Mouse (Mus musculus) neutrophil, adult 5-6 weeks (primary cell): ENCODE data around the gene Rab11fip5. TPM values are rescaled to one million over a fixed set of nuclear protein-coding genes. Genes with fewer than 3 reads are reported as not detected.

Experiments
- ATAC-seq: fragments of 151-379, 151-347 bp; 2 replicates; pipeline ENCODE4 v1.8.0; 2017; ENCODE audit warnings: mild to moderate bottlenecking, moderate TSS enrichment; ENCODE audit not compliant: insufficient number of reproducible peaks, poor library complexity, low FRiP score, severe bottlenecking; ENCODE audit errors: extremely low read depth
- total RNA-seq: library from RNA; stranded (forward); fragments of 200-1000 nt; gene quantifications from 2 replicates; pipeline ENCODE4 v1.2.3, GENCODE M21; 2017

Rab11fip5 gene
- total RNA-seq, result 10.8 and 10.9 TPM in 2 replicates

DNA sequence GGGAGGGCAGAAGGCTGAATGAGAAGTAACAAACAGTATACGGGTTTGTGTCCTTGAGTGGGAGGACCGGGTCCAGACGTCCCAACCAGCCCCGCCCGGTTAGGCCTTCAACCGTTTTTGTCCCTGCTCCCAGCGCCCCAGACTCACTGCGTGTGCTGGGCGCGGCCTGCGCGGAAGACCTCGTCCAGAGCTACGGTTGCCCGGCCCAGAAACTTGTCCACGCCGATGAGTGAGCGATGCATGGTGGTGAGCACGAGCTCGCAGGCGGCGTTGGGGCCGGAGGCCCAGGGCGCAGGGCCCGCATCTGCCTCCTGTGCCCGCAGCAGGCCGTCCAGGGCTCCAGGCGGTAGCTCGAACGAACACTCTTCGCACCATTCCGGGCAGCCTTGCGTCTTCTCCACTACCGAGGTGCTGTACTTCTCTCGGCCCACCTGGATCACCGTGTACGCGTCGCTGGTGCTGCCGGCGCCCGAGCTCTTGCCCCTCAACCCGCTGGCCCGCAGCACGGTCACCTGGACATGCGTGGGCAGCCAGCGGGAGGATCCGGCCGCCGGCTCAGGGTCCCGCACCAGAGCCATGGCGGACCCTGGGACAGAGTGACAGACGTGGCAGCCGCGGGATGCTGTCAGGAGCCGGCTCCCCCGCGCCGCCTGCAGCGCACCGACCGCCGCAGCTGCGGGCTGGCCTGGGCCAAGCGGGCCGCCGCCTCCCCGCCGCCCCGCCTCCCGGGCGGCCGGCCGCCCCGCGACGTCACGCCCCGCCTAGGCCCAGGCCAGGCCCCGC, at the start of gene Rab11fip5:
Gene Rab11fip5 (minus strand): TSS at position 684 of the 783 bp plus-strand sequence.
- no peak for ATAC-seq

DNA sequence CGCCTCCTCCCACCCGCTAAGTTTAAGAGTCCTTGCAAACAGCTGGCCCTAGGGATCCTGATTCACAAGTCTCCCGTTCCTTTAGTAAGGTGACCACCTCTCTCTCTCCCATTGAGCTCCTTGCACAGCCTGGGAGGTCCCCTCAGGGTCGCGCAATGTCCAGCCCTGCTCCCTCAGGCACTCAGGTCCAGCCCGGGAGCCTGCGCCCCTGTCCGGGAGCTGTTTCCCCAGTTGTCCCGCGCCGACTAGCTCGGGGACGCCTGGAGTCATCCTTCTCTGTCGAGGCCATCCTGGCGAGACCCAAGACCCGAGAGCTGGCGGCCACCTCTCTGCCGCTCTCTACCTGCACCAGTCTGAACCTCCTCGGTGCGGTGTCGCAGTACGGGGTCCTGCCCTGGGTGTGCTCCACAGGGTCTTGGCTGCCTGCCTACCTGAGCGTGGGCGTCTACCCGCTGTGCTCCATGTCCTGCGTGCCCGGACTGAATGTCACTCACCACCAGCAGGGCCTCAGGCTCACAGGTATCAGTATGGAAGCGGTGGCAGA, 49.5 kb upstream of the Rab11fip5 start, which contains the start of gene Noto:
Gene Noto (plus strand): TSS at position 51 of the 544 bp plus-strand sequence.
- no peak for ATAC-seq

DNA sequence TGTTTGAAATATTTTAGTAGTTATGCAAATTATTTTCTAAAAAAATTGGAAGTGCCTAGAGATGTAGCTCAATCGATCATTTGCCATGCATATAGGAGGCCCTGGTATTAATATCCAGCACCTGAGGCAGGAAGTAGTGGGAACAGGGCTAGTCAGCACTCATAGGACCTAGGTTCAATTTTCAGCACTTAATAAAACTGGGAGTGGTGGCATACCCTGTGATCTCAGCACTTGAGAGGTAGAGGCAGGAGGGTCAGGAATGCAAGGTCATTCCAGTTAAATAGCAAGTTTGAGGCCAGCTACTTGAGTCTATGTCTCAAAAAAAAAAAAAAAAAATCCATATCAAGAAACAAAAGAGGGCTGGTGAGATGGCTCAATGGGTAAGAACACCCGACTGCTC, 44.7 kb upstream of the Rab11fip5 start:
- no peak for ATAC-seq

DNA sequence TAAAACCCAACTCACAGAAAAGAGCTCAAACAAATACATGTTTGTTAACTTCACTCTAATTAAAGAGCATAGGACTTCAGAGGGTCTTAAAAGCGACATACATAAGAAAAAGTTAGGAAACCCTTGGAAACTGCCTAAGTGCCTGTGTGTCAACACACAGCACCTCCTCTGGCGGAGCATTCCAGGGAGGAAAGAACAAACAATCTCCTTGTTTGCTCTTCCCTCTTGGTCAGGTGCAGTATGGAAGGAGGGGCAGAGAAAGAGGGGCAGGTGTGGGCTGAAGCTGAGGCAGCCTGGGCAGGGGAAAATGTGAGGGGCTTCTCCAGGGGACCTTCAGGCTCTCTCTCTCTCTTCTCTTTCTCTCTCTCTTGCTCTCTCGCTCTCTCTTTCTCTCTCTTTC, 41.4 kb upstream of the Rab11fip5 start:
- ATAC-seq, result no peak

DNA sequence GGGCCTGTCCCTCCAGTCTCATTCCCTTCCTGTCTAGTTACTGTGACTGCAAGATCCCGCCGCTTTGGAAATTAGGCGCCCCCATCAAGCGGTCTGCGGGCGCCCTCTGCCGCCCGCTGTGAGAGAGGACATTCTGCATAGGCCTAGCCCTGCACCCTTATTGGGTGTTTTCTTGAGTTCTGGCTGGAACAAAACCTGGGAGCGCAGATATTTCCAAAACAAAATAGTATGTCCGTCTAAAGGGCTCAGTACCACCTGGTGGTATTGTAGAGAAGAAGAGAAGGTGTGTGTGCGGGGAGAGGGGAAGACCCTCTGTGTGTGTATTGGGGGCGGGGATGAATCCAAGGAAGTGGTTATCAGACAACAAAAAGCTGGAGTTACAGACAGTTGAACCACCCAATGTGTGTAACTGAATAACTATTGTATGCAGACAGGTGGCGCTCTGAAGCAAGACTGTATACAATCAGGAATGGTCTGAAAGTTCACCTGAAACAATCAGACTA, 36.4 kb upstream of the Rab11fip5 start:
- ATAC-seq, result peak; percentile 33; the same call in 1 of the 2 replicates

DNA sequence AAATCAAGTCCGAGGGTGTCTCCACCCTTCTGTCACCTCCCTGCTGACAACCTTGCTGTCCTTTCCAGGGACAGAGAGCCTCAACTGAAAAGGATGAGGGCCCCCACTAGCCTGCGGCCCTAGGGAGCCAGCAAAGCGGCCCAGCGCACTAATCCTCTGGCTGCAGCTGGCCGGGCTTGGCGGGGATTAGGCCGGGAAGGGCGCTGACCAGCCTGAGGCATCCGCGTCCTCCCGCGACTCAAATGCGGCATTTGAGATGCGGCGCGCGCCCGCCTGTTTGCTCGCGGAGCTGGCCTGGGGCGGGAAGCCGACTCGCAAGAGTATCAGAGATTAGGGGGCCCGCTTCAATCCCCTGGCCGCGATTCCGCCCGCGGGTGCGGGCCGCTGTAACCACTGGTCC, 34.6 kb upstream of the Rab11fip5 start:
- ATAC-seq, result no peak

DNA sequence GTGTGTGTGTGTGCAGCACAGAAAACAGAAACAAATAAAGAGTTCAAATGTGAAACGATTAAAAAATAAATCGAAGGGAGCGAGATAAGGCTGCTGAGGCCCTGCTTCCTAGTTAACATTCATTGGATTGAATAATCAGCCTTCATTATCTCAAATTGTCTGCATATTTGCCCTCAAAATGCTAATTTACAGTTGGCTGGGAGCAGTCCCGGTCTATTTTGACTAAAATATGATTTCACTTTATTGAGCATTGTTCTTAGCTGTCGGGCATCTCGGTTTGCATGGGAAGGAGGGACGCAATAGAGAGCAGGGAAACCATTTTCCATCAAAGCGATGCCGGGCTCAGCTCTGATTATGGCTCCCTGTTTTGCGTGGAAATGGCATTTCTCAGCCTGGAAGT, 28.6 kb upstream of the Rab11fip5 start:
- ATAC-seq, result no peak

DNA sequence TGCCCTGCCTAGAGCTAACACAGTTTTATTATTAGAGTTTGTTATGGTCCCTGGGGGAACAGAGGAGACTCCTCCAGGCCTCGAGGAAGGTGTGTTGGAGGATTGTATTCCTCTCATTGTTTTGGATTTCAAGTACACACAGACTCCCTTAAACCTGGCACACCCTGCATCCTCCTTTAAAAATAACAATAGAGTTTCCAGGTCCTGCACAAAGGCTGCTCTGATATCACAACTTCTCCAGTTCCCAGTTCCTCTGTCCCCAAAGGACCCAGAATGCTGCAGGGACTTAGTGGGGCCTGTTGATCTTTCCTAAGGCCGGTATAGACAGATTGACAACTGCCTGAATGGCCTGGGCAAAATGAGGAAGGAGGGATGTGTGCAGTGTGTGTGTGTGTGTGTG, 28.2 kb upstream of the Rab11fip5 start:
- ATAC-seq, result no peak

DNA sequence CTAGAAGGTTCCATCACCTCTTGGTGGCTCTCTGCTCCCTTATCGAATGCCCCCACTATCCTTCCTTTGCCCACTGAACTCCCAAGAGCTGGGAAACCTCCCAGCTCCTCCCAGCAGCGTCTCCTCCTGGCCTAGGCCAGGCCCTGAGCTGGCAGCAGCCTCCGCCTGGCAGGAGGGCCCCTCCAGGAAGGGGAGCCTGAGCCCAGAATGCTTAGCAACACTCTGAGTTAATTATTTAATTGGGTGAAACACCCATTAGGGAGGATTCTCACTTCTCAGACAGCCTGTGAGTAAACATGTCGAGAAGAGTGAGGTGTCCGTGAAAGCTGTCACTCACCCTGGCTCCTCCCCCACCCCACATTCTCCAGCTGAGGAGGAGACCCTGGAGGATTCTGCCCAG, 25.3 kb upstream of the Rab11fip5 start:
- ATAC-seq, result no peak

DNA sequence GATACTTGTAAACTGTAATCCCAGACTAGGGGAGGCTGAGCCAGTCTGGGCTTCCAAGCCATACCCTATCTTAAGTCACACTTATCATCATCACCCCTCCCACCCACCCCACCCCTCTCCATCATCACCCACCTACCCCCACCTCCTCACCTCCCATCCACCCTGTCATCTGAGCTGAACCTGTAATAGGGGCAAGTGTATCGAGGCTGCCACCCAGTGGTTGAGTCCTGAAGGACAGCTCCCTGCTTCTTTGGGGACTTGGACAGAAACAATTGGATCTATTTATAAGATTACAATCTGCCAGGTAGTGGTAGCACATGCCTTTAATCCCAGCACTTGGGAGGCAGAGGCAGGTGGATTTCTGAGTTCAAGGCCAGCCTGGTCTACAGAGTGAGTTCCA, 22.7 kb upstream of the Rab11fip5 start:
- ATAC-seq, result no peak

DNA sequence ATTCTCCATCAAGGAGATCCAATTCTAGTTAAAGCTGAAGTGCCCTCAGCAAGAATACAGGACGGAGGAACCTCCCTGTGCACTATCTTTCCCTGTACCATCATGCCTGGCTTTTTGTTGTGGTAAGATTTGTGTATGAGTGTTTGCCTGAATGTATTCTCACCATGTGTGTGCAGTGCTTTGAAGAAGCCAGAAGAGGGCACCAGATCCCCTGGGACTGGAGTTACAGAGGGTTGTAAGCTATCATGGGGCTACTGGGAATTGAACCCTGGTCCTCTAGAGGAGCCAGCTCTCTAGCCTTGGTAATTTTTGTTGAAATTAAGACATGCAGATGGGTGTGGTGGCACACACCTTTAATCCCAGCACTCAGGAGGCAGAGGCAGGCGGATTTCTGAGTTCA, 20.9 kb upstream of the Rab11fip5 start:
- no peak for ATAC-seq

DNA sequence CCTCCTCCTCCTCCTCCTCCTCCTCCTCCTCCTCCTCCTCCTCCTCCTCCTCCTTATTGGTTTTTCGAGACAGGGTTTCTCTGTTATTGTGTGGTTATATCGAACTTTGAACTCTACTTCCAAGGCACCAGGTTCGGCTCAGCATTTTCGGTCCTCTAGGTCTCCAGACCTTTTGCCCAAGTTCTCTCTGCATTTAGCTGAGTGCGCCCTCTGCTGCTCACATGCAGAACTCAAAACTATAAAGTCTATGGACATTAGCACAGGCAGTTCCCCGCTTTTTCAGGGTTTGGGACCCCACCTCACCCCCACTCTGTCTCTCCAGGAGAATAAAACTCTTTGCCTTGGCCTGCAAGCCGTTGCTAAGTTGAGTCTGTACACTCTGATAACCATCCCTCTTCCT, 17.4 kb upstream of the Rab11fip5 start:
- peak; percentile 79 for ATAC-seq

DNA sequence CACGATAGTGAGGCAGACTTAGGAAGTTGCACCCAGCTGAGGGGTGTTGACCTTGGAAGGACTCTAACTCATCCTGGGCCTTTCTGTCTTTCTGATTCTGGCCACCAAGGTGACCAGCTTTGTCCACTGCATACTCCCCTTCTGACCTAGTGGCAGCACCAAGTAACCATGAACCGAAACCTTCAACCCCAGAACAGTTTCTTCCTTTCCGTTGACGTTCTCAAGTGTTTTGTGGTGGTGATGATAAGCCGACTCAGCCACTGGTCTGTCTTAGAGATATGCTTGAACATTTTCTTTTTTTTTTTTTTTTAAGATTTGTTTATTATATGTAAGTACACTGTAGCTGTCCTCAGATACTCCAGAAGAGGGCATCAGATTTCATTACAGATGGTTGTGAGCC, 14.2 kb upstream of the Rab11fip5 start:
- no peak for ATAC-seq

DNA sequence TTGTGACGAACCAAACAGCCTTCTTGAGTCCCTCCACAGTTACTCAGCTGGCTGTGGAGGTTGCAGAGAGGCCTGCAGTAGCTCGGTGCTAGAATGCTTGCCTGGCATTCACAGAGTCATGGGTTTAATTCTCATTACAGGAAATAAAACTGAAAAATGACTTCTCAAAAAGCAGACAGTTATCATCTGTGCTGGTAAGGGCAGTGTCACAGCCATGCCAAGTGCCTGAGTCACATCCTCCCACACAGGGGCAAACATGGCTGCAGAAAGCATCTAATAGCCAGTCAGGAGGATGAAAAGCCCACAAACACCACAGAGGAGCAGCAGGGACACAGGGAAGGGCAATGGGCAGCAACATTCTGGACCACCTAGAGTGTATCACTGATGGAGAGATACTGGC, 8.4 kb upstream of the Rab11fip5 start:
- ATAC-seq, result no peak

DNA sequence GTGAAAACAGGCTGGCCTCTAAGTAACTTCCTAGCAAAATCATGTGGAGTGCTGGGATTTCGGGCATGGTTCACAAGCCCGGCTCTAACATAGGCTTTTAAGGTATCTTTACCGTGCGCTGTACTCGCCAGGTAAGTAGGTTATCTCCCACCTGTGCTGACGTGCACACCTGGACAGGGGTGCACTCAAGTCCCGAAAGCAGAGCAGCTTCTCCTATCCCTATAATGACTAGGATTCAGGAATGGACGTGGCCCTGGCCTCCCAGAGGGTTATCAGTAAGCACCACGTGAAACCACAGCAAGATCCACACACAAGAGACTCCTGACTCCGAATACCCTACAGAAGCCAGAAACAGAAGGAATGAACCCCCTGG, 7.2 kb upstream of the Rab11fip5 start:
- no peak for ATAC-seq

DNA sequence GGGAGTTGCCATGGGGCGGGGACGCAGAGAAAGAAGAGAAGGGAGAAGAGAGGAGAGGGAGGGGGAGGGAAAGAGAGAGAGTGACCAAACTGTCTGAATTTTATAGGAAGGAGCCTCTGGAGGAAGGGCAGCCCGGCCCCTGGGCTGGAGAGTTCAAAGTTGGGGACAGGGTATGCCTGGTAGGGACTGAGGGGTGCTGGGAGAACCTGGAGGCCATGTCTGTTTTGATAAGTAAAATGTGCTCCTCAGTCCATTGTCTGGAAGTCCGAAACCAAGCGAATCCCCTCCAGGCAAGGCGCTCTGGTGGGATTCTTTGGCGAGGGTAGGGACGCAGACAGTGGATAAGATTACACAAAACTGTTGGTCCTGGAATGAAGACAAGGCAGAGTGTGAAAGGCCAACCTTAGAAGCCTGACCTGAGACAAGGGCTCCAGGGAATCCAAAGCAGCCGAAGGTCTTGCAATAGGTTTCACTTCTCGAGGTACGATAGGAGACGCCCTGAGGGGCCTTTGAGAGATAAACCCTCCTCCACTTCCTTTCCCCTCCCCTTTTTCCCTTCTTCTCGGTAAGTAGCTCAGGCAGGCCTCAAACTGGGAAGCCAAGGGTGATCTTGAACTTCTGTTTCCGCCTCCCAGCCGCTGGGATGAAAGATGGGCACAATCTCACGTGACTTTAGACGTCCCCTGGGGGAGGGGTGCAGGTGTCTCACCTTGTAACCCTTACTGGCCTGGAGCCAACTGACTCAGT, 6.6 kb upstream of the Rab11fip5 start:
- no peak for ATAC-seq

DNA sequence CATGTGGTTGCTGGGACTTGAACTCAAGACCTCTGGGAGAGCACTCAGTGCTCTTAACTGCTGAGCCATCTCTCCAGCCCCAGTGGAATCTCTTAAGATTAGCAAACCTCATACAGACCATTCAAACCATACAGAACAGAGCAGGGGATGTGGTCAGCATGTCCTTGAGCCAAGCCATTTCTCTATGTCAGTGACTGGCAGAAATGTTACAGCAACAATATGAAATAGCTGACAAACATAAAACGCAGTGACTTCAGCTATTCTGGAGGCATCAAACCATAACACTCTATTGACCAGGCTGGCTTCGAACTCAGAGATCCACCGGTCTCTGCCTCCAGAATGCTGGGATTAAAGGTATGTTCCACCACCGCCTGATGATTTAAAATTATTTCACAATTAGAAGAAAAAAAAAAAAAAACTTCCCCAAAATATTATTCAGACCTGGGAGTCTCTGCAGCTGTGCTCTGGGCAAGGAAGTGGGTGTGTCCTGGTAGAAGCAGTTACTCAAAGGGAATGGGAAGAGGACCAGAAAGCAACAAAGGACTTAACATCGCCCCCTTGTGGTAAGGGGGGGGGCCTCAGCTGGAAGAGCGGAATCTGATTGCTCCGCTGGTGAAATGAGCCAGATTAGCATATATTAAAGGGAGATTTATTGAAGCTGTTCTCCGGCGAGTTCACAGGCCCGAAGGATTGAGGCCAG, 5.9 kb upstream of the Rab11fip5 start:
- ATAC-seq, result peak; percentile 79

DNA sequence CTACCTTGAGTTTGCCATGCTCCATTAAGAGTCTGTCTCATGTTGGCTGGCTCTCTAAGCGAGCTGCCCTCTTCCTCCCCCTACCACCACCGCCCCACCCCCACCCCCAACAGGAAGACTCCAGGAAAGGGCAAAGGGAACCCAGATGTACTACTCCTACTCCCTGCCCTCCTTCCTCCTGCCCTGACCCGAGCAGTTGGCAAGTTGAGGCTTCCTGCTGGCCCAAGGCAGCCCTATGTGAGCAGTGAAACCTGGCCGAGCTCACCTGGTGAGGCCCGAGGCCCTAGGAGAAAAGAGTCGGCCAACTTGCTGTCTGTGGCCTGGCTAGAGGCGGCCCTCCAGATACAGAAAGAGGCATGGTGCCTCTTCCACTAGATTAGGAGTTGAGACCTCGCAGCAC, 4.2 kb upstream of the Rab11fip5 start:
- ATAC-seq, result no peak

DNA sequence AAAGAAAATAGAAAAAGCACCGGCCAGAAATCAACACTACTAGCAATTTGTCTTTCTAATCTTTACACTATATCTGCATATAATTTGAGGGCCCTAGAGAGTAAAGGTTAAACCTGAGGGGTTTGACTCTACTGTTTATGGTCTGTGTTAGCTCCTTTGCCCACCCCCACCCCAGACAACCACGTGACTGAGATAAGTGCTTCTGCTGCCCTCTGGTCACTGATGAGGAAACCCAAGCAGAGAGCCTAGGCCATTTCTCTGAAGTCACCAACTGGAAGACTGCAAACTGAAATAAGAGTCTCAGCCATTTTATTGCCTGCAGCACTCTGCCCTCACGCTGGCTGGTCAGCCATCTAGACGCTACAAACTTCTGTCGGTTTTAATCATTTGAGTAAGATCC, 3.4 kb upstream of the Rab11fip5 start:
- ATAC-seq, result no peak
